Mouse (Mus musculus) limb, embryonic 14.5 days (tissue): ENCODE measurements around the gene Pdcd7. TPM values are rescaled to one million over a fixed set of nuclear protein-coding genes. Genes with fewer than 3 reads are reported as not detected.

Experiments used
- ATAC-seq: fragments of 200-750 bp; cut with Nextera tagmentation; 2 replicates; pipeline ENCODE4 v1.8.0; 2017; ENCODE audit warnings: low read depth, moderate number of reproducible peaks, moderate TSS enrichment; ENCODE audit not compliant: low FRiP score
- DNase-seq: peaks from one replicate; pipeline ENCODE4 v3.0.0-alpha.2; 2015; ENCODE audit warnings: low spot score
- H3K27ac ChIP-seq: fragments of 300-500 bp; sonication (generic); replicated peaks from 2 replicates; pipeline ENCODE4 v1.5.1; 2014; ENCODE audit warnings: low read depth, mild to moderate bottlenecking, low read length, moderate library complexity, mixed read lengths
- H3K27me3 ChIP-seq: fragments of 300-500 bp; sonication (generic); 2 replicates; pipeline ENCODE4 v1.6.1; 2014; ENCODE audit warnings: low read length, mixed read lengths; ENCODE audit not compliant: control insufficient read depth, insufficient read depth
- H3K36me3 ChIP-seq: fragments of 300-500 bp; sonication (generic); 2 replicates; pipeline ENCODE4 v1.6.1; 2014; ENCODE audit warnings: mild to moderate bottlenecking, low read length, moderate library complexity, mixed read lengths; ENCODE audit not compliant: control insufficient read depth, insufficient read depth
- H3K4me1 ChIP-seq: fragments of 300-500 bp; sonication (generic); 2 replicates; pipeline ENCODE4 v1.6.1; 2014; ENCODE audit warnings: antibody characterized with exemption, low read length, mixed read lengths; ENCODE audit not compliant: control insufficient read depth, insufficient read depth
- H3K4me2 ChIP-seq: fragments of 300-500 bp; sonication (generic); replicated peaks from 2 replicates; pipeline ENCODE4 v1.6.1; 2014; ENCODE audit warnings: low read depth, mild to moderate bottlenecking, low read length, moderate library complexity; ENCODE audit not compliant: severe bottlenecking
- H3K4me3 ChIP-seq: fragments of 300-500 bp; sonication (generic); replicated peaks from 2 replicates; pipeline ENCODE4 v1.5.1; 2014; ENCODE audit warnings: low read length
- H3K9ac ChIP-seq: fragments of 300-500 bp; sonication (generic); 2 replicates; pipeline ENCODE4 v1.6.1; 2014; ENCODE audit warnings: mild to moderate bottlenecking, low read depth, low read length, moderate library complexity; ENCODE audit not compliant: severe bottlenecking
- H3K9me3 ChIP-seq: fragments of 300-500 bp; sonication (generic); 2 replicates; pipeline ENCODE4 v1.6.1; 2016; ENCODE audit warnings: low read length; ENCODE audit not compliant: control insufficient read depth
- POLR2A ChIP-seq: fragments of 200-500 bp; IDR thresholded peaks from 2 replicates; pipeline ENCODE4 v1.8.0; 2012; ENCODE audit warnings: inconsistent platforms, mild to moderate bottlenecking, moderate library complexity, borderline replicate concordance; ENCODE audit not compliant: insufficient read depth, insufficient read length; ENCODE audit errors: extremely low read depth
- WGBS: fragments of 180-500 bp; shearing (Covaris S2); extraction: QIAGEN DNeasy Blood & Tissue Kit; methylation state at CpG from one replicate; pipeline ENCODE4 v1.1.7; 2014; 5-methylcytosine and 5-hydroxymethylcytosine counted together
- polyA plus RNA-seq, 2 experiments: library from polyadenylated mRNA; depleted of rRNA in 1 of 2; stranded (reverse) in 1 of 2; unstranded in 1 of 2; fragments of >200 nt; fragmentation: Nextera tagmentation in 1 of 2; extraction: Ambion mirVana in 1 of 2; gene quantifications; 2 replicates each; pipeline versions ENCODE4 v1.2.1 to v1.2.3; 2012 to 2014

Pdcd7 gene
- polyA plus RNA-seq, 2 experiments, result 15.7 to 16.2 TPM

GRCm38 (mm10) chr9:65398279-65398678 lies 52.4 kb downstream of the Pdcd7 start, which contains the start of gene Rasl12:
Gene Rasl12 (plus strand): TSS chr9:65398506.
- peak; percentile 80 for DNase-seq
- ATAC-seq, result peak; percentile 90
- 0% methylated on average over 24 of the region's 24 CpGs for WGBS
- Histone ChIP-seq H3K27ac (no peak within 1 kb of the TSS), H3K36me3 (no peaks in the 10 kb centered on the region), H3K4me1 (0 out of 2 replicates have a peak, but pooled peaks cover 2% of the 10 kb centered on the region), H3K4me2 (peak within 1 kb of the TSS; percentile 76), H3K9me3 (no peaks in the 10 kb centered on the region), H3K9ac (peak within 1 kb of the TSS; percentile 61), H3K27me3 (no peaks in the 10 kb centered on the region), H3K4me3 (peak within 1 kb of the TSS; percentile 57)
- peak; percentile 55; the same call in 1 of the 2 replicates for TF ChIP-seq POLR2A

- H3K4me3 ChIP-seq, result no peak overlapping the region
- H3K4me2 ChIP-seq, result no peak overlapping the region
- no peak for ATAC-seq
- no peaks in the 10 kb centered on the region for H3K9me3 ChIP-seq
- no peaks in the 10 kb centered on the region for H3K27me3 ChIP-seq
- H3K4me1 ChIP-seq, result 0 out of 2 replicates have a peak, but pooled peaks cover 2% of the 10 kb centered on the region
- TF ChIP-seq POLR2A, result no peak
- DNase-seq, result no peak
- H3K36me3 ChIP-seq, result no peaks in the 10 kb centered on the region
- H3K9ac ChIP-seq, result no peak overlapping the region
- 88% methylated on average over 6 of the region's 6 CpGs for WGBS
- no peak overlapping the region for H3K27ac ChIP-seq
Observed at GRCm38 (mm10) chr9:65399934-65400333, 54.0 kb downstream of the Pdcd7 start.

- no peaks in the 10 kb centered on the region for H3K9me3 ChIP-seq
- DNase-seq, result no peak
- no peak overlapping the region for H3K9ac ChIP-seq
- ATAC-seq, result no peak
- no peaks in the 10 kb centered on the region for H3K27me3 ChIP-seq
- no peaks in the 10 kb centered on the region for H3K4me1 ChIP-seq
- H3K4me3 ChIP-seq, result no peak overlapping the region
- WGBS, result 65% methylated on average over 15 of the region's 15 CpGs
- TF ChIP-seq POLR2A, result no peak
- no peak overlapping the region for H3K4me2 ChIP-seq
- H3K27ac ChIP-seq, result no peak overlapping the region
- no peaks in the 10 kb centered on the region for H3K36me3 ChIP-seq
Observed at GRCm38 (mm10) chr9:65404331-65405183, 58.7 kb downstream of the Pdcd7 start.

- 81% methylated on average over 2 of the region's 2 CpGs for WGBS
- no peak overlapping the region for H3K4me2 ChIP-seq
- DNase-seq (no peak), ATAC-seq (no peak)
- H3K27ac ChIP-seq, result no peak overlapping the region
- H3K4me3 ChIP-seq, result no peak overlapping the region
- no peaks in the 10 kb centered on the region for H3K27me3 ChIP-seq
- TF ChIP-seq POLR2A, result no peak
- no peaks in the 10 kb centered on the region for H3K4me1 ChIP-seq
- H3K9me3 ChIP-seq, result no peaks in the 10 kb centered on the region
- no peak overlapping the region for H3K9ac ChIP-seq
- no peaks in the 10 kb centered on the region for H3K36me3 ChIP-seq
Observed at GRCm38 (mm10) chr9:65405184-65405449, 59.2 kb downstream of the Pdcd7 start.

- WGBS, result 74% methylated on average over 5 of the region's 5 CpGs
- no peaks in the 10 kb centered on the region for H3K27me3 ChIP-seq
- H3K36me3 ChIP-seq, result no peaks in the 10 kb centered on the region
- H3K4me3 ChIP-seq, result no peak overlapping the region
- no peaks in the 10 kb centered on the region for H3K4me1 ChIP-seq
- no peak overlapping the region for H3K27ac ChIP-seq
- H3K9me3 ChIP-seq, result no peaks in the 10 kb centered on the region
- H3K9ac ChIP-seq, result no peak overlapping the region
- DNase-seq (no peak), ATAC-seq (no peak)
- TF ChIP-seq POLR2A, result no peak
- H3K4me2 ChIP-seq, result no peak overlapping the region
Observed at GRCm38 (mm10) chr9:65407327-65407726, 61.4 kb downstream of the Pdcd7 start.
